In the genomic region with DNA sequence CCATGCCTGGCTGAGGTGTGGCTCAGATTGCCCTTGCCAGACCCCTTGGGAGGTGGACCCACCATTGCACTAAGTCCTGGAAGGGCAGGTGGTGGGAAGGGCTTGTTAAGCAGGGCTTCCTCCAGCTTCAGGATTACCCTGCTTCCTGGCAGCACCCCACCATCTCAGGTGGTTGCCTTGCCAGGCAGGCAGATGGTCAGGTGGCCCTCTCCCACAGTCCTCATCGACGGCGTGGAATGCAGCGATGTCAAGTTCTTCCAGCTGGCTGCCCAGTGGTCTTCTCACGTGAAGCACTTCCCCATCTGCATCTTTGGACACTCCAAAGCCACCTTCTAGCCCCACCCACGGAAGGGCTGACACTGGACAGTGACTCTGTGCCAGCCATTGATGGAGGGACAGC, we compare ENCODE assay signal across 15 mouse cellular contexts. TPM values are rescaled to one million over a fixed set of nuclear protein-coding genes. Genes with fewer than 3 reads are reported as not detected.
"Had no signal": no experiment of that assay in that cellular context is flagged by ENCODE, and none has a peak within 500 bp of the region (broad histone marks: within the 10 kb centered on the region; RNA-seq: fewer than 3 reads in every experiment).

No protein-coding gene starts in this region.

- DNase-seq: lung, adult 18-20 months; lung, embryonic 14.5 days; lung, postnatal 10 days; lung, postnatal 4 days; retina, postnatal 1 day; right cerebral cortex, adult 18-20 months; right cerebral cortex, postnatal 25 days; right cerebral cortex, postnatal 4 days; spleen, adult 18-20 months; thymus, adult 18-20 months; thymus, postnatal 14 days; thymus, postnatal 36 days had no signal

- ATAC-seq: midbrain, embryonic 13.5 days; midbrain, embryonic 15.5 days had no signal

RNA-seq across cellular contexts. Expression of gene Tex22, which starts 3.0 kb away (rescaled TPM):
- total RNA-seq: monocyte, adult 5-6 weeks had no signal
